Mouse (Mus musculus): Measurements from ENCODE around the gene Actn3.
"Not testable (repeated sequence)": the region's sequence is repeated elsewhere in the genome, so short reads cannot be mapped to it uniquely, and the experiment has no call there.

Gene Actn3

DNA sequence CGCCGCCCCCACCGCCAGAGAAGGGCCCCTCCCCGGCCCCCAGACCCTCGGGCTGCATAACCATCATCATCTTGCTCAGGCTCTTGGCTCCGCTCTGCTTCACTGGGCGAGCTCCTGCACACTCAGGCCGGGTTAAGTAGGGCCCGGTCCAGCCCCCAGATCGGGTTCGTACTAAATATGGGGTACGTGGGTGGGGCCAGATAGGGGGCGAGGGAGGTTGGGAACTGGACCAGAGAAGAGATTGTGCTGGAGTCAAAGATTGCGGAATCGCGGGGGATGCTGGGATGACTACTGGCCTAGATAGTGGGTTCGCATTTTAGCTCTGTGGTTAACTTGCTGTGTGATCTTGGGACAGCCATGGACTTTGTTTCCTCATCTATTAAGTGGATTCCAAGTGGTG lies at the start of gene Actn3:
Gene Actn3, minus strand, starts transcription at position 125 of the 400 bp plus-strand sequence.
- DNase-seq (ENCODE audit: low read depth, low spot score): no peak

DNA sequence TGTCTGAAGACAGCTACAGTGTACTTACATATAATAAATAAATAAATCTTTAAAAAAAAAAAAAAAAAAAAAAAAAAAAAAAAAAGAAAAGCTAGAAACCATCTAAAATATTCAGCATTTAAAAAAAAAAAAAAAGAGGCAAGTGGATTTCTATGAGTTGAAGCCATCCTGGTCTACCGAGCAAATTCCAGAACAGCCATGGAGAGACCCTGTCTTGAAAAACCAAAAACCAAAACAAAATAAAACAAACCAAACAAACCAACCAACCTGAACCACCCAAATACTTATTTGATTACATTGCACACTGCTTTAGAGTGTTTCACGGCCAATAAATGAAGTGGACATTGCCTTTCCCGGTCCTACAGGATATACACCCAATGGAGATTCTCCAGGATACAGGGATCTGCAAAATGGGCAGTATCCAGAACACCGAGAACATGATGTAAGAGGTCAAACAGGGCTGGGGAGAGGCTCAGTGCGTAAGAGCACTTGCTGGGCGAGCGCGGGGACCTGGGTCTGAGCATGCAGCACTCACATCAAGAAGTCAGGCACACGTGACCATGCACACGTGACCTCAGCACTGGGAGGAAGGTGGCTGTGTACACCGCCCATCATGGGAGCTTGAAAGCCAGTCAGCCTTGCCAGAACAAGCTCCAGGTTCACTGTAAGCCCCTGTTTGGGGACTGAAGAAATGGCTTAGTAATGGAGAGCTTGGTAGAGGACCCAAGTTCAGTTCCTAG lies 47.6 kb upstream of the Actn3 start:
- DNase-seq (ENCODE audit: low read depth, low spot score): no peak

DNA sequence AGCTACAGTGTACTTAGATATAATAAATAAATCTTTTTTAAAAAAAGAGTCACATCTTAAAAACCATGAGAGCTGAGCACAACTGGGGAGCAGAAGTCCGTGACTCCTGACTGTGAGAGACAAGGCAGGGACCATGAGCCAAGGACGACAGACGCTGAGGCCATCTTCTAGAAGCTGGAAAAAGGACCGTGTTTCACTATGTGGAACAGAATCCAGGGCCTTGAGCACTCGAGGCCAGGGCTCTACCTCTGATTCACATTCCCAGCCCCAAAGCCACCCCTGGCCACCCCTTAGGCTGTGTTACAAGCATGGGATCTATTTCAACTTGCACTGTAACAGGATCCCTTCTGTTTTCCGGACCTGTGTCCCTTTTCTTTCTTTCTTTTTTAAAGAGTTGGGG lies 41.9 kb upstream of the Actn3 start:
- DNase-seq (ENCODE audit: low read depth, low spot score): no peak

DNA sequence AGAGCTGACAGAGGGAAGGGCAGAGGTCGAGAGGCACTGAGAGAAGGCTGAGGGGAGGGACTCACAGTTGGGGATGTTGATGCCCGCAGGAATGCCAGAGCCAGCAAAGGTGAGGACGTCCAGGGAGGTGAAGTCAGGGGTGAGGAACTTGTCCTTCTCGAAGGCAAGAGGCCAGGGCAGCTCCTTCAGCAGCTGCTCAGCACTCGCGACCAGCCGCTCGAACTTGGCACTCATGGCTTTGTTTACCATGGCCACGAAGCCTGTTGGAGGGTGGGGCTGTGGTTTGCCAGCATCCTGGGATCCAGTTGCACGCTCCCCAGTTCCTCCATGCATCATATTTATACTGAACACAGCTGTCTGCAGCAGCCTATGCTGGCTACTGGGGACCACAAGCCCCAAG lies 39.1 kb upstream of the Actn3 start:
- DNase-seq (ENCODE audit: low read depth, low spot score): no peak

DNA sequence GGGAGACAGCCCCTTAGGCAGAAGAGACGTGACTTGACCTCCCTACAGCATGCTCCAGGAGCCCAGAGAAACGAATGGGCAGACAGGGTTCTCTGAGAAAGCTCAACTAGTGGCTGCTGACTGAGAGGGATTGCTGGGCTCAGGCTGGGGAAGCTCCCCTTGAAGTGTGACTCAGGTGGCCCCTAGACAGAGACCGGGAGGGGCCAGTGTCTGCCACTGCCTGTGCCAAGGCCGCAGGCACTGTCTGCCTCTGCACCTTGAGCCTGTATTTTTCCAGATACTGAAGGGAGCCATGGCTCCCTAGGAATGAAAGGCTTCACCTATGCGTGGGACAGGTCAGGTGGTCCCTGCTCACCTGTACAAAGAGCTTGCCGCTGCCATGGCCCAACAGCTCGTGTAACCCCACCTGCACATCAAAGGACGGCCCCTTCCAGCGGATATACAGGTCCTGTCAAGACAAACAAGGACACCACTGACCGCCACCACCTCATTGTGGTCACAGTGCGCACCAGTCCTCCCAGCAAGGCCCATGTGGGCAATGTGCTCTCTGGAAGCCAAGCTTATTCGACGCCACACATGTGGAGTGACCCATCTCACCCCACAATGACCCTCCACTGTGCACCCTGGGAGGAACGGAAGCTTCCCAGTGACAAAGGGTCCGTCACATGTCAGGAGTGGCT lies 38.4 kb upstream of the Actn3 start:
- no peak for DNase-seq (ENCODE audit: low read depth, low spot score)

DNA sequence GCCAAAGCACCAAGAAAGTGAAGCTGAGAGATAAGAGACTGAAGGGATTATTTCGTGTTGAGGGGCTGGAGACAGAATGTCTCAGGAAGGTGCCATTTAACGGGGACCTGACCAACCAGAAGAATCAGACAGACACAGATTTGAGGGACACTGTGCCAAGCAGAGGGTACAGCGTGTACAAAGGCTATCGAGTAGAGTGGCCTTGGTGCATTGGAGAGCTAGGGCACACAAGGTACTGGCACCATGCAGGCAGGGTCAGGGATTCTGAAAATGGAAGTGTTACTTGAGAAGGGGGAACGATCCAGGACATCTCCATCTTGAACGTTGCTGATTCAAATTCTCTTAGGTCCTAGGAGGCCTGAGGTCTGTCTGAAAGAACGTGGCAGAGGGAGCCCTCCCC lies 31.7 kb upstream of the Actn3 start:
- DNase-seq (ENCODE audit: low read depth, low spot score): no peak

DNA sequence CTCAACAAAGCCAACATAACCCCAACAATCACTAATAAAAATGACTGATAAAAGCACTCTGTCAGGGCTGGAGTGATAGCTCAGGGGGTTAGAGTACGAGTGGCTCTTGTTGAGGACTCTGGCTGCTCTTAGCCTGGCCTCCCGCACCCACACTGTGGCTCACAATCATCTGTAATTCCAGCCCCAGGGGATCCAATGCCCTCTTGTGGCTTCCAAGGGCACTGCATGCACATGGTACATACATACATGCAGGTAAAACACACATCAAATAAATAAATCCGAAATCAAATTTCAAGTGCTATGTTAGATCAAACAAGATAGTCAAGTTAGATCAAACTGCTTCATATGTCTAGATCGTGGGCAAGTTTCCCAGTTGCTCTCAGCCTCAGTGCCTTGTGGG lies 30.4 kb upstream of the Actn3 start:
- DNase-seq (ENCODE audit: low read depth, low spot score): peak; percentile 18

DNA sequence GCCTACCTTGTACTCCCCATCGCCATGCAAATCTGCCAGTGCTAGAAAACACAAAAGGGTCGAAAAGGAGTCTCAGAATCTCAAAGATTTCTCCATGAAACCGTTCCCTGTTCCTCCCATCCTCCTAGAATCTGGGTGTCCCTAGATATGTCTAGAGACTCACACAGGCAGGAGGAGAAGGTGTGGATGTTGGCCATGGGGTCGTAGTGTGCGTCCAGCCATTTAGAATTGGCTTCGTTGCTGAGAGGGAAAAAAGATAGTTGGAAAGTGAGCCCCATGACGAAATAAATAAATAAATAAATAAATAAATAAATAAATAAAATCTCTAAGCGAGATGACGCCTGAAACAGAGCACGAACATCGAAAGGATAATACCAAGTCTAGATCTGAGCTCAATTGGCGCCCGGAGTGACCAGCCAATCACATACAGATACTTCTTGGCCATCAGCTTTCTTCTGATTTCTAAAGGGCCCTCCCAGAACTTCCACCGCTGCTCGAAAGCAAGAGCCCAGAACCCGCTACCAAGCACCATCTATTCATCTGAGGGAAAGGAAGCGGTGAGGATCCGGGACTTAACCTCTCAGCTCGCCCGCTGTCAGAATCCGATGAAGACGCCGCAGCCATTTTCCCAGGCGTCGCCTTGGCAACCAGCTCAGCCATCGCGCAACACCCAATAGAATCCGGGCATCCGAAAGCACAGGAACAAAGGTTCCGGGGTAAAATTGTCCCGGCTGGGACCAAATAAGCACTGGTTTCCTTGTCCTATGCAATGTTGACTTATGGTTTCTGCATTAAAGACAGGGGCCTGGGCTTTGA lies 28.5 kb upstream of the Actn3 start, which contains the start of gene Bbs1:
Gene Bbs1, minus strand, starts transcription at position 650 of the 816 bp plus-strand sequence.
- DNase-seq (ENCODE audit: low read depth, low spot score): peak; percentile 80

DNA sequence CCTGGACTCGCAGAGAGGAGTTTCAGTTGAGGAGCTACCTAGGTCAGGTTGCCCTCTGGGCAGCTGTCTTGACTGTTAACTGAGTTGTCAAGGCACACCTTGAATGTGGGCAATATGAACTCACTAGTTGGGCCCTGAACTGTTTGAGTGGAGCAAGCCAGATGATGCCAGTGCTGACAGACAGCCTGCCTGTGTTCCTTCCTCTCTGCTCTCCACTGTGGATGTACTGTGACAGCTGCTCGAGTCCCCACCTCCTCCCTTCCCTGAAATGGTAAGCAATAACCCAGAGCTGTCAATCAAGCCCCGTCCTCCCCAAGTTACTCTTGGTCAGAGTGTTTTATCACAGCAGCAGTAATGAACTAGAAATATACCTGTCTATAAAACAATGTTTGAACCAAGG lies 22.2 kb upstream of the Actn3 start:
- DNase-seq (ENCODE audit: low read depth, low spot score): no peak

DNA sequence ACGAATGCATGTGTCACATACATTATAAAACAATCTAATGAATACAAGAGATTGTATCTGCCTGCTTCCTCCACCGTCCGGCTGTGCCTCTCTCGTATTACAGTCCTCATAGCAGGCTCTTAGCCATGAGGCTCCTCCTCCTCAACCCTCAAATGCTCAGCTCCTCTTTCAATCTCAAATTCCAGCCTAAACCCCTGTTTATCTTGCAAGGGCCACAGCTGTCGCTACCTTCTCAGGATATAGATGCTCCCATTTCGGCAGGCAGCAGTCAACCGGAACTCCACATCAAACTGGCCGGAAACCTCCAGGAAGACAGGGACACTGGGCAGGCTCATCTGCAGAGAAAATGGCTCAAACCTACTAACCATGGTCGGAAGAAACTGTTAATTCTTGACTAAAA lies 21.3 kb upstream of the Actn3 start:
- DNase-seq (ENCODE audit: low read depth, low spot score): no peak

DNA sequence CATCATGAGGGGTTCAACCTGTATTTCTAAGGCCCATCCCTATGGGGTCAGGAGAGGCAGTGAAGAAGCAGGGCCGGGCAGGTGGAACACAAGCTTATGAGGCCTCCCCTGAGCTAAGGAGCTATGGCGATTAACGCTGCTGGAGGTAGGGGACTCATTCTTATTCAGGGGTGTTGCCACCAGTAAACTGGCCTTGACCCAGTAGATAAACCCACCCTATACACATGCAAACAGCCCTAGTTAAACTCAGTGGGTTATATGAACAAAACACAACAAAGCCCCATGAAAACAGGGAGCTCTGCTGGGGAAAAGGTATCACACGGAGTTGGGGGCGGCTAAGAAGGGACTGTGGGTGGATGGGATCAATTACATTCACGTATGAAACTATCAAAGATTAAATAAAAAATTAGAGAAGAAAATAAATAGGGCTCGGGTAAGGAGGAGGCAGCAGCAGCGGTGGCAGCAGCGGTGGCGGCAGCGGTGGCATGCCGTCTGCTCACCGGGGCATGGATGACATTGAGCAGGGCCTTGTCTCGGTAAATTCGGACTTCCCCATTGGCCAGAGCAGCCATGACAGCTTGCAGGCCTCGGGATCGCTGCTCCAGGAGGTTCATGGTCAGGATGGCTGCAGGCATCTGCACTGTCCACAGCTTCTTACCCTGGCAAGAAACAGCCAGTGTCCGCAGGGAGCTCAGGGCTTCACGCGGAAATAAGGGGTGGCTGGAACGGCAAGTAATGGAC lies 19.2 kb upstream of the Actn3 start:
- no peak for DNase-seq (ENCODE audit: low read depth, low spot score)

DNA sequence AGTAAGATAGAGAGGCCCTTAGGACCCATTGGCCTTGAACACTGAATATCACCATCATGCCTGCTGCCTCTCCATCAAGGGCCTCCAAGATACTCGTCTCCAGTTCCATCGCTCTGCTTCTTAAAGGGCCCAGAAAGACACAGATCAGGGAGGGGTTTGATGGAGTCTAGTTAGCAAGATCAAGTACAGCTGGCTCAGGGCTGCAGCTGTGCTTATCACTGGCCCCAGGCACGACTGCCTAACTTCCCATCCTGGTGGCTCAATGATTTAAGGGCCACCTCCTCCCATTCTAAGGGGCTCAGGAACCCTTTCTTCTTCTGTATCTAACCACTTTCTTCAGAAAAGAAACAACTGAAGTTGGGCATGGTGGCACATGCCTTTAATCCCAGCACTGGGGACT lies 14.1 kb upstream of the Actn3 start:
- no peak for DNase-seq (ENCODE audit: low read depth, low spot score)

DNA sequence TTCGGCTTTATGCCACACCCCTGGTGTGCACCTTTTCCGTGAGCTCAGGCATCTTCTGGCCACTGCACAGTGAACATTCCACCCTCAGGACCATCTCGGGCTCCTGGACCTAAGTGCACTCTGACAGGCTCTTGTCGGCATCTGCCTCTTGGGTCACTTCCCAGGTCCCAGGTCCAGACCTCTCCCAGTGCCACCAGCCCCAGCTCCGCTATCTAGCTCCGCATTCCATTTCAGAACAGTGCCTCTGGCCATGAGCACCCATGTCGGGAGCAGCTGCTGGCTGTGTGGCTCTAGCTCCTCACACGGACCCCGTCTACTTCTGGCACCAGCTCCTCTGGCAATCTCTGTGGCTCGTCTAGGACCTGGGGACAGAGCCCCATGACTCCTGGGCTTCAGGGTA lies 12.1 kb upstream of the Actn3 start:
- no peak for DNase-seq (ENCODE audit: low read depth, low spot score)

DNA sequence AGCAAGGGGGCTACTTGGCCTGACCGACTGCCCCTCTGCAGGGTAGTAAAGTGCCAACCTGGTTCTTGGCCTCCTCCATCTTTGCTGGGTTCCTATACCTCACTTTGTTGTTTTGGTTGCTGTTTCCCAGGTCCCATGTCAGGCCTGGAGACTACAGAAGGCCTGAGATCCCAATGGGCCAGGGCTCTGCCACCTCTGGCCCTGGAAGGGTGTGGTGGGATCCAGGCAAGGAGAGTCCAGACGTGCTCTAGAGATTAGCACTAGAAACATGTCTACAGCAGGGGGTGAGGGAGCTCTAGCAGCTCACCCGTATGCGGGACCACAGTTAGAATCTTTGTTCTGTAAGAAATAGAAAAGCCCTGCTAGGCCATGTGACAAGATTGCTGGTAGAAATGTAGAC lies 6.3 kb upstream of the Actn3 start:
- no peak for DNase-seq (ENCODE audit: low read depth, low spot score)

DNA sequence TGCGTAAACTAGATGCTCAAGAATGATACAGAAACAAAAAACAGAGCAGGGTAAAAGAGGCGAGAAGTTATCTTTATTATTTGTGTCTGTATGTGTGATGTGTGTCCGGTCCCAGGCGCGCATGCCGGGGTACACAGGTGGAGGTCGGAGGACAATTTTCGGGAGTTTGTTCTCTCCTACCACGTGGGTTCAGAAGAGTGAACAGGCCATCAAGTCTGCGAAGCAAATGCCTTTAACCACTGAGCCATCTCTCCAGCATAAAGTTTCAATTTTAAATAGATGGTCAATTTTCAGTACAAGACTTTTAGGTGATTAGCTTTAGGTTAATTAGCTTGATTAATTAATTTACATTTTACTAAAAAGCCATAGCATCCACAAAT lies 1.6 kb upstream of the Actn3 start:
- no peak for DNase-seq (ENCODE audit: low read depth, low spot score)

DNA sequence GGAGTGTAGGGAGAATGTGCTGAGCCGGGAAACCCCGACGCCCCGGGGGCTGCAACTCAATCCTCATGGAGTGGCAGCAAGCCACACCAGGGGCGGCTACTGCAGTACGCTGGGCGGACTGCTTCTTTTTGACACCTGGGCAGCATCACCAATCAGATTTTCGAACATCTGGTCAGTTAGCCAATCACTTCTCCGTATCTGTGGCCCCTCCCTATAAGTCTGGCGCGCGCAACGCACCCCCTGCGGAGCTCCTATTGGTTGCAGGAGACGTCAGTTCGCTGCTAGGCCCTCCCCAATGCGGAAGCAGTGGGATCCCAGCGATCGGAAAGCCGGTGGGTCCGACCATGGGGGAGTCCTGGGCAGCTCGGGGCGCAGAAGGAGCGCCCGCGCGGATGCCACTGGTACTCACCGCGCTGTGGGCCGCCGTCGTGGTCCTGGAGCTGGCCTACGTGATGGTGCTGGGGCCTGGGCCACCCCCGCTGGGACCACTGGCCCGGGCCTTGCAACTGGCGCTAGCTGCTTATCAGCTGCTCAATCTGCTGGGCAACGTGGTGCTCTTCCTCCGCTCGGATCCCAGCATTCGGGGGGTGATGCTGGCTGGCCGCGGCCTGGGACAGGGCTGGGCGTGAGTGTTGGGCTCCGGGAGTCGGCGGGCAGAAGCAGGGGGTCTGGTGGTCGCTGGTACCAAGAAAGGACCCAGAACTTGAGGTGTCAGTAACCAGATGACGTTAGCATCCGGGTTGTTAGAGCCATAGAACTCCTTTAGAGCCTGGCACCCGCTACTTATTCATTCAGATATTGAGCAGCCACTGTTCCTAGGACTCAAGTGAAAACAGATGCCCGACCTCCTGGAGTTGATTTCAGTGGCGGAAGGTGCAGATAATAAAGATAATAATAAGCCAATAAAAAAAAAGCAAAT lies 955 bp upstream of the Actn3 start, which contains the start of gene Zdhhc24:
Gene Zdhhc24, plus strand, starts transcription at position 264 of the 919 bp plus-strand sequence.
- DNase-seq (ENCODE audit: low read depth, low spot score): peak; percentile 96

DNA sequence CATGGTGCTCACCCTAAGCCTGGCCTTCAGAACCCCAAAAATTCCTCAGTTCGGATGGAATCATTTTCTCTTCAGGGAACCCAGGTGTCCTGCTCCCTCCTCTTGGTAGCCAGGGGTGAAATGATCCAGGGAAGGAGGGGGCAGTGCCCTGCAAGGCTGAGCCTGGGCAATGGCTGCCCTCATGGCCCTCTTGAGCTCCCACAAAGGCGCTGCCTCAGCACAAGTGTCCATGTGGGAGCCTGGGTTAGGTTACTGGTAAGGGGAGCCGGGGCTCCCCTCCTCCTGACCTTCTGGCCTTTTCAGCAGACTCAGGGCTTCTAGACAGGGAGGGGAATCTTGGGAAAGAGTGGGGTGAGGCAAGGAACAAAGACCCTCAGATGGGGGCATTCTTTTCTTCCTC lies 954 bp downstream of the Actn3 start:
- DNase-seq (ENCODE audit: low read depth, low spot score): no peak

DNA sequence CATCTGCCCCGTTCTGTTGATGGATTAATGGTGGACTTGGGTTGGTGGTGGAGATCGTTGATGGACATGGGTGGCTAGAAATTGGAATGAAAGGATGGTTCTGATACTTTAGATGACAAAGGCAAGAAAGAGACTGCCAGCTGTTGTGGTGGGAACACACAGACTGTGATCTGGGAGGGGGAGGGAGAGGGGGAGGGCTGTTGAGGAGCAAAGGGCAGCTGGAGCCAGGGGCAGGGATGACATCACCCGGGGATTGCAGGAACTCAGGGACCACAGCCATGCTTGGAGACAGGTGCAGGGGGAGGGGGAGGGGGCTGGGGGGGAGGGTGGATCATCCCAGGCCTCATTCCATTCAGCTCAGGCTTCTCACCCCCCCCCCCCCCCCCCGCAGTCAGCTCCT lies 1.5 kb downstream of the Actn3 start:
- DNase-seq (ENCODE audit: low read depth, low spot score): no peak

DNA sequence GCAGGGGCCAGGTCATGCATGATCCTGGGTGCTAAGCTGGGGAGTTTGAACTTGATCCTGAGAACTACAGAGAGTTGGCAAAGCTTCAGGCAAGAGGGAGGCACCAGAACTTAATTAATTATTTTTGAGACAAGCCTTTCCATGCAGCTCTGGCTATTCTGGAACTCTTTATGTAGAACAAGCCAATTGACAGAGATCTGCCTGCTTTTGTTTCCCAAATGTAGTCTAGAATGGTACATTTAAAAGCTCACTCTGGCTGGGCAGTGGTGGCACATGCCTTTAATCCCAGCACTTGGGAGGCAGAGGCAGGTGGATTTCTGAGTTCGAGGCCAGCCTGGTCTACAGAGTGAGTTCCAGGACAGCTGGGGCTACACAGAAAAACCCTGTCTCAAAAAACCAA lies 3.1 kb downstream of the Actn3 start:
- not testable (repeated sequence) for DNase-seq (ENCODE audit: low read depth, low spot score)

DNA sequence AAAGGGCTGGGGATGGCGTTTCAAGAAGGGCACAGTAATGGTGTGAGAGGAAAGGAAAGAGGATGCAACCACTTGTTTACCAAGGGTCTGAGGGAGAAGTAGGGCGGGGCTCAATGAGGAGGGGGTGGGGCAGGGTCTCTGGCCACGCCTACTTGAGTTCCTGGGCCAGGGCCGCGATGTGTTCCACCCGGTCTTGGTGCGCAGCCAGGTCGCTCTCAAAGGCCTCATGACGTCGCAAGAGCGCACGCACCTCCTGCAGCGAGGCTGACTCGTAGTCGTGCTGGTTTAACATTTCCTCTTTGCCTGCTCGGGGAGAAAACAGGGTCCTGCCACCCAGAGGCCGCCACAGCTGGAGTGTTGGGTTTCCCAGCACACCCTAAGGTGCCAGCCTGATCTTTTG lies 12.6 kb downstream of the Actn3 start:
- DNase-seq (ENCODE audit: low read depth, low spot score): no peak

DNA sequence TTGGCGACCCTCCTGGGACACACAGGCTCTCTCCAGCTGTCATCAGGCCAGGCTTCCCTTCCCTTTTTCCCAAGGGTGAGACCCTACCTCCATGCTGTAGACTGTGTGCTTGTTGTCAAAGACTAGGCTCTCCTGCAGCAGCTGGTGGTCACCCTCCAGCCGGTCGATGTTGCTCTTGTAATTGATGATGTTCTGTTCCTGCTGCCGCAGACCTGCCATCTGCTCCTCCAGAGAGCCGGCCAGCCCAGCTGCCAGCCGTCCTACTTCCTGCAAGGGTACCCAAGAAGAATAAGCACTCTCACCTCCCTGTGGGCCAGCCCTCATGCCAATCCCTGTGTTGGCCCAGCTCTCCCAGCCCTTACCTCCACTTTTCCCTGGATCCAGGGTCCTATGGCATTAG lies 14.7 kb downstream of the Actn3 start:
- DNase-seq (ENCODE audit: low read depth, low spot score): no peak
